Mouse (Mus musculus) MEL (cell line): ENCODE data around the gene Hgfac. TPM values are rescaled to one million over a fixed set of nuclear protein-coding genes. Genes with fewer than 3 reads are reported as not detected.

Source experiments
- DNase-seq: peaks from one replicate; pipeline ENCODE4 v3.0.0; 2011; ENCODE audit warnings: low read depth, low spot score
- H3K27ac ChIP-seq: 2 replicates; pipeline ENCODE4 v1.5.1; 2012; ENCODE audit warnings: low read depth, mild to moderate bottlenecking, control low read depth, low read length, moderate library complexity; ENCODE audit not compliant: control insufficient read depth
- H3K27me3 ChIP-seq, 2 experiments: fragments of 150-350 bp in 1 of 2; sonication (generic) in 1 of 2; 2 replicates each; pipeline ENCODE4 v1.6.1; 2012; ENCODE audit warnings: low read length in 2 of 2, mild to moderate bottlenecking in 2 of 2, improper control_type of control experiment in 1 of 2, moderate library complexity in 1 of 2; ENCODE audit not compliant: insufficient read depth in 2 of 2, control insufficient read depth in 1 of 2
- H3K36me3 ChIP-seq, 2 experiments: 2 replicates each; pipeline ENCODE4 v1.6.1; 2012 to 2014; ENCODE audit warnings: low read length in 2 of 2, improper control_type of control experiment in 1 of 2, inconsistent platforms in 1 of 2, mild to moderate bottlenecking in 1 of 2; ENCODE audit not compliant: insufficient read depth in 2 of 2, control insufficient read depth in 1 of 2
- H3K4me1 ChIP-seq, 2 experiments: fragments of 150-350 bp in 1 of 2; sonication (generic) in 1 of 2; 2 replicates each; pipeline ENCODE4 v1.6.1; 2012; ENCODE audit warnings: low read length in 2 of 2, improper control_type of control experiment in 1 of 2, mild to moderate bottlenecking in 1 of 2; ENCODE audit not compliant: insufficient read depth in 2 of 2, control insufficient read depth in 1 of 2
- H3K4me3 ChIP-seq, 2 experiments: fragments of 150-350 bp in 1 of 2; sonication (generic) in 1 of 2; 2 replicates each; pipeline ENCODE4 v1.5.1; 2012; ENCODE audit warnings: low read depth in 2 of 2, low read length in 2 of 2, mild to moderate bottlenecking in 2 of 2, moderate library complexity in 2 of 2, control low read depth in 1 of 2, improper control_type of control experiment in 1 of 2; ENCODE audit not compliant: control insufficient read depth in 1 of 2, insufficient read depth in 1 of 2
- H3K79me2 ChIP-seq: 2 replicates; pipeline ENCODE4 v1.6.1; 2012; ENCODE audit warnings: mild to moderate bottlenecking, low read length, moderate library complexity; ENCODE audit not compliant: control insufficient read depth, poor library complexity, insufficient read depth
- H3K9ac ChIP-seq: 2 replicates; pipeline ENCODE4 v1.6.1; 2012; ENCODE audit warnings: low read depth, mild to moderate bottlenecking, control low read depth, low read length, moderate library complexity; ENCODE audit not compliant: control insufficient read depth, poor library complexity, severe bottlenecking
- H3K9me3 ChIP-seq: fragments of 150-350 bp; sonication (generic); replicated peaks from 2 replicates; pipeline ENCODE4 v1.6.1; 2012; ENCODE audit warnings: mild to moderate bottlenecking, low read length, improper control_type of control experiment, moderate library complexity; ENCODE audit not compliant: insufficient read depth
- BHLHE40 ChIP-seq: IDR thresholded peaks from 2 replicates; pipeline ENCODE4 v1.6.1; 2012; ENCODE audit warnings: low read depth, mild to moderate bottlenecking, inconsistent platforms, low read length, improper control_type of control experiment, borderline replicate concordance
- CHD1 ChIP-seq: IDR thresholded peaks from 2 replicates; pipeline ENCODE4 v1.6.1; 2012; ENCODE audit warnings: low read depth, mild to moderate bottlenecking, inconsistent platforms, low read length, improper control_type of control experiment
- CHD2 ChIP-seq: IDR thresholded peaks from 2 replicates; pipeline ENCODE4 v1.6.1; 2011; ENCODE audit warnings: low read length, improper control_type of control experiment
- E2F4 ChIP-seq: IDR thresholded peaks from 2 replicates; pipeline ENCODE4 v1.6.1; 2011; ENCODE audit warnings: low read depth, low read length, improper control_type of control experiment, borderline replicate concordance
- ELF1 ChIP-seq: IDR thresholded peaks from 2 replicates; pipeline ENCODE4 v1.6.1; 2014; ENCODE audit warnings: low read depth, mild to moderate bottlenecking, inconsistent platforms, low read length, improper control_type of control experiment, moderate library complexity
- EP300 ChIP-seq, 2 experiments: IDR thresholded peaks; 2 replicates each; pipeline ENCODE4 v1.6.1; 2011; ENCODE audit warnings: improper control_type of control experiment in 2 of 2, low read length in 2 of 2, low read depth in 1 of 2, mild to moderate bottlenecking in 1 of 2
- ETS1 ChIP-seq: IDR thresholded peaks from 2 replicates; pipeline ENCODE4 v1.6.1; 2012; ENCODE audit warnings: low read depth, mild to moderate bottlenecking, inconsistent platforms, low read length, improper control_type of control experiment, moderate library complexity
- GABPA ChIP-seq: IDR thresholded peaks from 2 replicates; pipeline ENCODE4 v1.6.1; 2012; ENCODE audit warnings: low read depth, mild to moderate bottlenecking, inconsistent platforms, low read length, improper control_type of control experiment, moderate library complexity
- JUND ChIP-seq: IDR thresholded peaks from 2 replicates; pipeline ENCODE4 v1.6.1; 2011; ENCODE audit warnings: low read depth, mild to moderate bottlenecking, improper control_type of control experiment, low read length
- MAFK ChIP-seq: IDR thresholded peaks from 2 replicates; pipeline ENCODE4 v1.6.1; 2011; ENCODE audit warnings: low read depth, mild to moderate bottlenecking, low read length, improper control_type of control experiment, borderline replicate concordance
- MAX ChIP-seq: IDR thresholded peaks from 2 replicates; pipeline ENCODE4 v1.6.1; 2011; ENCODE audit warnings: low read length, improper control_type of control experiment
- MAZ ChIP-seq: IDR thresholded peaks from 2 replicates; pipeline ENCODE4 v1.6.1; 2012; ENCODE audit warnings: low read depth, mild to moderate bottlenecking, inconsistent platforms, low read length, improper control_type of control experiment
- MXI1 ChIP-seq: IDR thresholded peaks from 2 replicates; pipeline ENCODE4 v1.6.1; 2011; ENCODE audit warnings: mild to moderate bottlenecking, low read depth, low read length, improper control_type of control experiment
- MYC ChIP-seq: IDR thresholded peaks from 2 replicates; pipeline ENCODE4 v1.6.1; 2011; ENCODE audit warnings: low read depth, mild to moderate bottlenecking, low read length, improper control_type of control experiment, moderate library complexity
- NELFE ChIP-seq: IDR thresholded peaks from 2 replicates; pipeline ENCODE4 v1.6.1; 2011; ENCODE audit warnings: low read depth, low read length, improper control_type of control experiment
- POLR2AphosphoS2 ChIP-seq: IDR thresholded peaks from 2 replicates; pipeline ENCODE4 v1.6.1; 2011; ENCODE audit warnings: low read length, improper control_type of control experiment
- SIN3A ChIP-seq: IDR thresholded peaks from 2 replicates; pipeline ENCODE4 v1.6.1; 2012; ENCODE audit warnings: low read length, improper control_type of control experiment, inconsistent platforms
- SMC3 ChIP-seq: IDR thresholded peaks from 2 replicates; pipeline ENCODE4 v1.6.1; 2011; ENCODE audit warnings: low read depth, low read length, improper control_type of control experiment
- TAL1 ChIP-seq: IDR thresholded peaks from 2 replicates; pipeline ENCODE4 v1.6.1; 2012; ENCODE audit warnings: mild to moderate bottlenecking, inconsistent platforms, low read length, moderate library complexity, mixed read lengths
- TBP ChIP-seq: IDR thresholded peaks from 2 replicates; pipeline ENCODE4 v1.8.0; 2011; ENCODE audit warnings: low read depth, low read length, improper control_type of control experiment
- TCF12 ChIP-seq: IDR thresholded peaks from 2 replicates; pipeline ENCODE4 v1.6.1; 2014; ENCODE audit warnings: low read depth, mild to moderate bottlenecking, inconsistent platforms, low read length, improper control_type of control experiment, moderate library complexity
- USF1 ChIP-seq: IDR thresholded peaks from 2 replicates; pipeline ENCODE4 v1.6.1; 2014; ENCODE audit warnings: low read depth, mild to moderate bottlenecking, inconsistent platforms, low read length, improper control_type of control experiment, moderate library complexity
- USF2 ChIP-seq, 2 experiments: IDR thresholded peaks; 2 replicates each; pipeline ENCODE4 v1.6.1; 2011 to 2012; ENCODE audit warnings: improper control_type of control experiment in 2 of 2, low read length in 2 of 2, borderline replicate concordance in 1 of 2, inconsistent platforms in 1 of 2, low read depth in 1 of 2, mild to moderate bottlenecking in 1 of 2; ENCODE audit not compliant: insufficient read depth in 1 of 2
- ZC3H11A ChIP-seq: IDR thresholded peaks from 2 replicates; pipeline ENCODE4 v1.6.1; 2012; ENCODE audit warnings: low read depth, mild to moderate bottlenecking, inconsistent platforms, low read length, improper control_type of control experiment
- ZKSCAN1 ChIP-seq: IDR thresholded peaks from 2 replicates; pipeline ENCODE4 v1.6.1; 2012; ENCODE audit warnings: low read depth, mild to moderate bottlenecking, inconsistent platforms, low read length, improper control_type of control experiment, moderate library complexity
- ZNF384 ChIP-seq: IDR thresholded peaks from 2 replicates; pipeline ENCODE4 v1.6.1; 2012; ENCODE audit warnings: low read depth, mild to moderate bottlenecking, inconsistent platforms, low read length, improper control_type of control experiment
- polyA plus RNA-seq, 2 experiments: library from polyadenylated mRNA; stranded (reverse) in 1 of 2; unstranded in 1 of 2; fragments of >175 nt in 1 of 2; fragments of >200 nt in 1 of 2; gene quantifications; 2 replicates each; pipeline versions ENCODE4 v1.2.1 to v1.2.4; 2012; ENCODE audit warnings: low replicate concordance in 2 of 2, low read depth in 1 of 2; ENCODE audit not compliant: insufficient read length in 2 of 2, insufficient read depth in 1 of 2, missing spikeins in 1 of 2
- total RNA-seq: library from RNA; depleted of rRNA; stranded (reverse); fragments of 300-350 nt; gene quantifications from 2 replicates; pipeline ENCODE4 v1.2.3, GENCODE M21; 2012

Hgfac gene
- total and polyA plus RNA-seq, 3 experiments = 0.62 to 1.6 TPM; not detected in 1

GRCm38 (mm10) chr5:35011156-35011923, 30.0 kb upstream of the Hgfac start:
- Histone ChIP-seq H3K36me3 (peaks cover 0 to 3% of the 10 kb centered on the region in 2 experiments; a peak in 1 of 4 replicates), H3K79me2 (no peaks in the 10 kb centered on the region), H3K4me1 (peaks cover 0 to 6% of the 10 kb centered on the region in 2 experiments; a peak in 2 of 4 replicates), H3K27me3 (no peaks in the 10 kb centered on the region), H3K9ac (no peak overlapping the region), H3K4me3 (no peak overlapping the region), H3K9me3 (no peaks in the 10 kb centered on the region), H3K27ac (no peak overlapping the region)
- TF ChIP-seq CHD1 (no peak), ZC3H11A (no peak), ELF1 (no peak), MXI1 (no peak), MAFK (no peak), CHD2 (no peak), JUND (no peak), ETS1 (no peak), USF2 (IDR thresholded peaks at IDR 0.05; ENCODE audit: borderline replicate concordance in 1 of 2, insufficient read depth in 1 of 2, low read depth in 1 of 2, low read length in 2 of 2) (no peak), EP300 (IDR thresholded peaks at IDR 0.05; ENCODE audit: low read depth in 1 of 2, low read length in 2 of 2) (no peak), TBP (no peak), TCF12 (no peak), BHLHE40 (no peak), MAZ (no peak), USF1 (no peak), TAL1 (no peak)
- DNase-seq = no peak

GRCm38 (mm10) chr5:35014036-35014435, 27.3 kb upstream of the Hgfac start:
- Histone ChIP-seq H3K27me3 (no peaks in the 10 kb centered on the region), H3K4me3 (no peak overlapping the region), H3K9ac (no peak overlapping the region), H3K9me3 (no peaks in the 10 kb centered on the region), H3K36me3 (peaks cover 0 to 3% of the 10 kb centered on the region in 2 experiments; a peak in 1 of 4 replicates), H3K27ac (no peak overlapping the region), H3K79me2 (no peaks in the 10 kb centered on the region), H3K4me1 (peaks cover 0 to 5% of the 10 kb centered on the region in 2 experiments; a peak in 2 of 4 replicates)
- TF ChIP-seq BHLHE40 = no peak
- TF ChIP-seq SIN3A = no peak
- TF ChIP-seq USF1 = no peak
- TF ChIP-seq TAL1 = no peak
- no peak for TF ChIP-seq ZNF384
- no peak for TF ChIP-seq MAX
- TF ChIP-seq JUND = no peak
- TF ChIP-seq TCF12 = no peak
- no peak for TF ChIP-seq CHD1
- TF ChIP-seq EP300 (IDR thresholded peaks at IDR 0.05; ENCODE audit: low read depth in 1 of 2, low read length in 2 of 2) = no peak
- TF ChIP-seq MYC = no peak
- TF ChIP-seq GABPA = no peak
- no peak for TF ChIP-seq POLR2AphosphoS2
- TF ChIP-seq E2F4 = no peak
- no peak for TF ChIP-seq CHD2
- TF ChIP-seq SMC3 = no peak
- no peak for TF ChIP-seq NELFE
- TF ChIP-seq ZKSCAN1 = no peak
- DNase-seq = no peak
